Mouse (Mus musculus) CH12.LX (cell line): ENCODE data around the gene Myocos.

ENCODE experiments used
- CTCF ChIP-seq, 2 experiments: IDR thresholded peaks in 1 of 2; conservative IDR thresholded peaks in 1 of 2; 2 replicates each; pipeline ENCODE4 v1.5.1; 2011 to 2012; ENCODE audit warnings: low read depth in 2 of 2, low read length in 2 of 2, improper control_type of control experiment in 1 of 2, inconsistent platforms in 1 of 2, mild to moderate bottlenecking in 1 of 2, moderate library complexity in 1 of 2
- MAFK ChIP-seq: IDR thresholded peaks from 2 replicates; pipeline ENCODE4 v1.6.1; 2011; ENCODE audit warnings: low read length, improper control_type of control experiment; ENCODE audit not compliant: insufficient replicate concordance
- POLR2A ChIP-seq: IDR thresholded peaks from 2 replicates; pipeline ENCODE4 v1.6.1; 2011; ENCODE audit warnings: low read depth, mild to moderate bottlenecking, improper control_type of control experiment, low read length
- SMC3 ChIP-seq: IDR thresholded peaks from 2 replicates; pipeline ENCODE4 v1.6.1; 2011; ENCODE audit warnings: low read depth, low read length, improper control_type of control experiment
- TBP ChIP-seq: conservative IDR thresholded peaks from 2 replicates; pipeline ENCODE4 v1.6.1; 2011; ENCODE audit warnings: low read depth, low read length, improper control_type of control experiment
- TCF12 ChIP-seq: IDR thresholded peaks from 2 replicates; pipeline ENCODE4 v1.6.1; 2014; ENCODE audit warnings: low read depth, mild to moderate bottlenecking, inconsistent platforms, low read length, improper control_type of control experiment
- ZC3H11A ChIP-seq: IDR thresholded peaks from 2 replicates; pipeline ENCODE4 v1.6.1; 2012; ENCODE audit warnings: low read depth, mild to moderate bottlenecking, inconsistent platforms, low read length, improper control_type of control experiment

DNA sequence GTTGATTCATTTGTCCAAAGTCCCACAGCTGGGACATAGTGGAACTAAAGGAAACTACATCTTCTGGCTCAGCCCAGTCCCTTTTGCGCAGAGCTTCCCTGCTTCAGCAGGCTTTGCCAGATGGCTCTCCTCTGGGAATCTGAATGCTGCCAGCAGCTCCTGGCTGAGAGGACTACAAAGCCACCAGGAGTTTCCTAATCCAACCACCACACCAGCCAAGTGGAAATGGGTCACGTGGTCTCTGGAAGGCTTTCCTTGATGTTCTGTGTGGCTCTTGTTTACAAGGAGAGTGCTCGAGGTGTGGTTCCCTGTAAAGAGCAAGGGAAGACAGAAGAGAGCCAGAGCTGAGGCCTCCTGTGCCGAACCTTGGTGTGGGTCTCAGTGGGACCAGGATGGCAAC is 14.3 kb downstream of the Myocos start:
- no peak for TF ChIP-seq POLR2A
- no peak for TF ChIP-seq CTCF (conservative IDR thresholded peaks at IDR 0.05 in 1 of 2, IDR thresholded peaks at IDR 0.05 in 1 of 2; ENCODE audit: low read depth in 2 of 2, low read length in 2 of 2)
- no peak for TF ChIP-seq MAFK
- no peak for TF ChIP-seq TBP
- no peak for TF ChIP-seq TCF12
- no peak for TF ChIP-seq ZC3H11A
- TF ChIP-seq SMC3, result no peak
